Mouse (Mus musculus): ENCODE data around the gene Slc6a3. TPM values are rescaled to one million over a fixed set of nuclear protein-coding genes. Genes with fewer than 3 reads are reported as not detected.

Gene Slc6a3
- total RNA-seq (2022) = not detected

- no peak for DNase-seq (ENCODE audit: low spot score in 2 of 2)
Measured at GRCm38 (mm10) chr13:73536403-73536821, at the start of gene Slc6a3. TSS of gene Slc6a3 (plus strand) at chr13:73536747.

DNA sequence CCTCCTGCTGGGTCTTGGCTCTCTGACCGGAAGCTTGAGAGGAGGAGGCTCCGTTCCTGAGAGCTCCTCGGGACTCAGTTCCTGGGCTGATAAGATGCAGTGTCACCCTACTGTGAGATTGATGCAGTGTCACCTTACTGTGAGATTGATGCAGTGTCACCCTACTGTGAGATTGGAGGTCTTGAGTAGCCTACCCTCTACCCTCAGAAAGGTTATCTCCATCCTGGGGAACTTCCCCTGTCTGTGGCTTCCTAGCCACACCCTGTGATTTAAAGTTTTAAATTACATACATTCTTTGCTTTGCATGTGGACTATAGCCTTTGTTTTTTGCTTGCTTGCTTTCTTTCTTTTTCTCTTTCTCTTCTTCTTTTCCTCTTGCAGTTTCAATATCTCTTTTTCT, 48.4 kb upstream of the Slc6a3 start:
- no peak for DNase-seq (ENCODE audit: low spot score in 2 of 2)

DNA sequence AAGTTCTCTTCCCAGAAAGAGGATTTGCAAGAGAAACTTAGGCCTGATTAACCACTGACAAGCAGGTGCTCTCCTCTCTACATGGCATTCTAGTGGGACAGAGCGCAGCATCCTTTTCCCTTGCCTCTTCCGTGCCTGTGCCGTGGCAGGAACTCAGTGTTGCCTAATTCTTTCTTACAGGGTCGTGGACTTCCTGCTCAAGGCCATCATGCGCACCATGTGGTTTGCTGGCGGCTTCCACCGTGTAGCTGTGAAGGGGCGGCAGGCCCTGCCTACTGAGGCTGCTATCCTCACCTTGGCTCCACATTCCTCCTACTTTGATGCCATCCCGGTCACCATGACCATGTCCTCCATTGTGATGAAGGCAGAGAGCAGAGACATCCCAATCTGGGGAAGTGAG, 47.8 kb upstream of the Slc6a3 start:
- DNase-seq (ENCODE audit: low spot score in 2 of 2) = no peak

DNA sequence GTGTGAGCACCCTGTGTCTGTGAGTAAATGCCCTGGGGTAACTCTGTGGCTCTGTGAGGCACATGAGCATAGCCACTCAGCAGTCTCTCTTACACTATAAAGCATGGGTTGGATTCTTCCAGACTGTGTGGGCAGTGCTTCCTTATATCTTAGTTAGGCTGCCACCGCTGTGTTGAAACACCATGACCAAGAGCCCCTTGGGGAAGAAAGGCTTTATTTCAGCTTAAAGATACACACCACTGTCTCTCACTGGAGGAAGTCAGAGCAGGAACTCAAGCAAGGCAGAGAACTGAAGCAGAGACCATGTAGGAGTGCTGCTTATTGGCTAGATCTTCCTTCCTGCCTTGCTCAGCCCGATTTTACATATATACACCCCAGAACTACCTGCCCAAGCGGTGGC, 46.6 kb upstream of the Slc6a3 start:
- no peak for DNase-seq (ENCODE audit: low spot score in 2 of 2)

- DNase-seq (ENCODE audit: low spot score in 2 of 2) = no peak
Measured at GRCm38 (mm10) chr13:73490564-73491170, 45.9 kb upstream of the Slc6a3 start.

DNA sequence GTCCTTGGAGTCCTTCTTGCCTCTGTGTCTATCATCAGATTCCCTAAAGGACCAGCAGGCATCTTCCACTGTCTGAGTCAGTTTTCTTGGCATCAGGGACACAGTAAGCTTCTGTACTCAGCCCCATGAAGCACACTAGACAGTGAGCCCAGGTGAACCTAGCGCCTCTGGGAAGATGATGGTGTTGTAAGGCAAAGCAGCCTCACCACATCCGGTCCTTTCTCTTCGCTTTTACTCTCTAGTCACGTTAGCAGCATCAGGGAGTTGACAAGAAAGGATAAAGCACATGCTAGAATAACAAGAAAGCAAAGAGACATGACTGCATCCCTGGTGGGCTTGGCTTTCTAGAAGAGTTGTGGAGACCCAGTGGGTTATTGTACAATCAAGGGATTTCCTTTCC, 43.4 kb upstream of the Slc6a3 start:
- no peak for DNase-seq (ENCODE audit: low spot score in 2 of 2)

DNA sequence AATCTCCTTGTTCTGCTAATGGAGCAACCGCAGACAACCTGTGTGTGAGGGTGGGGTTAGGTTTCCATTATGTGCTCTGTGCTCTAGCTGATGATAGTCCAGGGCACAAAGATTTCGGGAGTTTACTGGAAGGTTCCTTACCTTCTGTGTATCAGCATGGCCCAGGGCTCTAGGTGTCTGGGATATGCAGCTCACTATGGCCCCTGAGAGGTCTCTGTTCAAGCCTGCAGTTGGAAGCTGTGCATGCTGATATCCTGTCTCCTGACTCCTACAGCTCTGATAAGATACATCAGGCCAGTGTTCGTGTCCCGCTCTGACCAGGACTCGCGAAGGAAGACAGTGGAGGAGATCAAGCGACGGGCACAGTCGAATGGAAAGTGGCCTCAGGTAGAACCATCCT, 42.0 kb upstream of the Slc6a3 start:
- DNase-seq (ENCODE audit: low spot score in 2 of 2) = no peak

- DNase-seq (ENCODE audit: low spot score in 2 of 2) = no peak
Measured at GRCm38 (mm10) chr13:73496137-73496536, 40.4 kb upstream of the Slc6a3 start.

DNA sequence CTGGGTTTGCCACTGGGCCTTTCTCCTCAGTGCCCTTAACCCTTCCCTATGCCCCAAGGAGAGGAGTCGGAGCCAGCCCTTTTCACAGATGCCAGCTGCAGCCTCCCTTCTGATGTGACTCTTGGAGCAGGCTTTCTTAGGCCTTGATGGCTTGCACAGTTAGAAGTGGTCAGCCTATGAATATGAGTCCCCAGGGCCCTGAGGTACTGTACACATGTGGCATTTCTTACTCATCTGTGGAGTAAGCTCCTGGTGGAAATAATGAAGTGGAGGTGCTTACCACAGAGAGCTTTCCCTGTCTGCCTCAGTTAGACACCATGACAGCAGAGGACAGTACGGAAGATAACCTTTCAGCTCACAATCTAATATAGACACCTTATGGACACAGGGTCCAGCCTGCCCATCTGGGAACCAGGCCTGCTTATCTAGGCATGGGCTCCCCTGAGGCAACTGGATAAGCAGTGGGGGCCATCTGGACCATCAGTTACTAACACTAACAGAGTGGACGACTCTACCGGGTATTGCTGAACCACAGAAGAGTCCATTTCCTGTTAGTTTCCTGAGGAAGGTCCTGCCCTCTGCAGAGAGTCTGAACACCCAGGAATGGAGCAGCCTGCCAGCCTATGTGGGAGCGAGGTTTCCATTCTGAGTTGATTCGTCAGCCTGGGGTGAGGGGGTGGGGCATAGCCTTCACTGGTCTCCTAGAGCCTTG, 36.5 kb upstream of the Slc6a3 start:
- DNase-seq (ENCODE audit: low spot score in 2 of 2) = no peak

- no peak for DNase-seq (ENCODE audit: low spot score in 2 of 2)
Measured at GRCm38 (mm10) chr13:73502719-73503118, 33.8 kb upstream of the Slc6a3 start.

GRCm38 (mm10) chr13:73505686-73506467, 30.7 kb upstream of the Slc6a3 start:
- peak; percentile 51 to 54 for DNase-seq (ENCODE audit: low spot score in 2 of 2)

- no peak for DNase-seq (ENCODE audit: low spot score in 2 of 2)
Measured at GRCm38 (mm10) chr13:73508817-73509550, 27.6 kb upstream of the Slc6a3 start.

GRCm38 (mm10) chr13:73509869-73510268, 26.7 kb upstream of the Slc6a3 start:
- no peak for DNase-seq (ENCODE audit: low spot score in 2 of 2)

- peak; percentile 23 to 31 for DNase-seq (ENCODE audit: low spot score in 2 of 2)
Measured at GRCm38 (mm10) chr13:73512776-73513673, 23.5 kb upstream of the Slc6a3 start.

DNA sequence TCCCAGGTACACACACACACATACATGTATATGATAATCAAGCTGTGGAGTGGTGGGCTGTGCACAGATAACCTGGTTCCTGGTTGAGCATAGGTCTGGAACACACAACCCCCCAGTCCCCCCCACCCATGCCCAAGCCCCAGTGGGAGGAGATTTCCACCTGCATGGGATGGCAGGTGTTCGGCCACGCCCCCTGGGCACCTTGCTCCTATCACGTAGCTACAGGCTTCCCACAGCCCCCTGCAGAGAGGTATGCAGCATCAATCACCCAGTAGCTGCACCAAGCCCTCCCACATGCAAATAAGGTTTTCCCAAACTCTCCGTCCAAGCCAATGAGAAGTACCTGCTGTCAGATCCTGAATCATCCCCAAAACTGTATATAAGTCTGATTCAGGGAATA, 19.7 kb upstream of the Slc6a3 start:
- DNase-seq (ENCODE audit: low spot score in 2 of 2) = no peak

- no peak for DNase-seq (ENCODE audit: low spot score in 2 of 2)
Measured at GRCm38 (mm10) chr13:73533716-73534115, 2.8 kb upstream of the Slc6a3 start.

DNA sequence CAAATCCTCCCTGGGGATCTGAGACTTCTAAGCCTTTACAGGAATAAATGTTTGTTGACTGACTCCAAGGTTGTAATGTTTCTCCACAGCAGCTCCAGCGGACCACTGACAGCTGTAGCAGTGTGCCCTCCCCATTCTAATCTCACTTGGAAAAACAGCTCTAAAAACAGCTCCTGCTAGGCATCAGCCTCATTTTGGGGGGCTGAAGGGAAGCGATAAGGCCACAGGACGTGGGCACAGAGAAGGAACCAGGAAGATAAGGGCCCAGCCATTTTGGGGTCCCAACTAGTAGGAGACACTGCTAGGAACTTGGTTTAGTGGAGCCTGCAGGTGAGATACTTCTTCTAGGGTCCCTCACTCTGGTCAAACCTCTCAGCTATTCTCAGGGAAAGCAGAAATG, 1.3 kb upstream of the Slc6a3 start:
- DNase-seq (ENCODE audit: low spot score in 2 of 2) = no peak

GRCm38 (mm10) chr13:73536824-73537223, 277 bp downstream of the Slc6a3 start:
- DNase-seq (ENCODE audit: low spot score in 2 of 2) = no peak

GRCm38 (mm10) chr13:73564201-73564600, 27.7 kb downstream of the Slc6a3 start:
- no peak for DNase-seq (ENCODE audit: low spot score in 2 of 2)

DNA sequence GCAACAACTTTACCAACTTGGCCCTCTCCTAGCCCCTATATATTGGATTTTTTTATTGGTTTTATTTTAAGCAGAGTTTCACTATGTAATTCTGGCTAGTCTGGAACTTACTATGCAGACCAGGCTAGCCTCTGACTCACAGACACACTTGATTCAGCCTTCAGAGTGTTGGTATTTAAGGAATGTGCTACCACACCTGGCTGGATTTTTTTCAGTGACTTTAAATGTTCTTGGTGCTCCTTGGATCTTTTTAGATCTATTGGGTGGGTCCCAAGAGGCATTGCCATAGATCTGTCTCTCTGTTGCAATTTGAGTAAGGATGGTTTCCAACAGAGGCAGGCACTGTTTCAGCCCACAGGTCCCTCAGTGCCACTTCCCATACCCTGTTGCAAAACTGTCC, 38.5 kb downstream of the Slc6a3 start:
- DNase-seq (ENCODE audit: low spot score in 2 of 2) = no peak

DNA sequence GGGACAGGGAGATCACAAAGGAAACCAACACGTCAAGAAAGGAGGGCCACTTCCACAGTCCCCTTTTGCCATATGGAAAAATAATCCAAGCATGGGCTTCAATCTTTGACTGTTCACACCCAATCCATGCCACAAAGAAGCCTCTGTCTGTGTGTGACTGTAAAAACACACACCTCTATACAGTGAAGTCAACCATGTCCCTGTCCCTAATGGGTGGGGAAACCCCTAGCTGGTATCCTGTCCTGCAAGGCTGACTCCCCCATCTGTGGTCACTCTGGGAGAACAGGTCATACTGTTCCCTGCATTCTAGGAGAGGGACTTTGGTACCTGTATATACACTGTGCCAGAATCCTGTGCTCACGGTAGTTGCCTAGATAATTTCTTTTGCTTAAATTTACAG, 40.7 kb downstream of the Slc6a3 start:
- DNase-seq (ENCODE audit: low spot score in 2 of 2) = no peak

All from gastrocnemius, adult 8-10 months (tissue).